Mouse (Mus musculus): ENCODE measurements around the gene Slc30a10. TPM values are rescaled to one million over a fixed set of nuclear protein-coding genes. Genes with fewer than 3 reads are reported as not detected.

The Slc30a10 gene
- polyA plus RNA-seq (2014; fragmentation: Nextera tagmentation; extraction: Ambion mirVana): 3.9 and 5.0 TPM in 2 replicates

- WGBS (ENCODE audit: insufficient replicate concordance): 1% methylated on average over 18 of the region's 18 CpGs
- H3K4me1 ChIP-seq (ENCODE audit: control insufficient read depth, insufficient read depth, low read length): peaks cover 8% of the 10 kb centered on the region; the same call in 1 of the 2 replicates
- no peaks in the 10 kb centered on the region for H3K36me3 ChIP-seq (ENCODE audit: control insufficient read depth, insufficient read depth, low read length)
- H3K9me3 ChIP-seq (replicated peaks; ENCODE audit: control insufficient read depth, low read length): no peaks in the 10 kb centered on the region
- peaks cover 38% of the 10 kb centered on the region for H3K27me3 ChIP-seq (ENCODE audit: control insufficient read depth, insufficient read depth, low read length)
- peak within 1 kb of the TSS; percentile 75 for H3K9ac ChIP-seq (ENCODE audit: low read depth, low read length)
- H3K4me2 ChIP-seq: peak within 1 kb of the TSS; percentile 99
- peak within 1 kb of the TSS; percentile 71 for H3K4me3 ChIP-seq (ENCODE audit: low read depth, low read length)
- H3K27ac ChIP-seq (ENCODE audit: low read depth, low read length): peak within 1 kb of the TSS; percentile 83
- ATAC-seq (replicated peaks; ENCODE audit: insufficient number of reproducible peaks, low FRiP score, low TSS enrichment): peak; percentile 95
Observed at GRCm38 (mm10) chr1:185454575-185454954, at the start of gene Slc30a10. Slc30a10 (plus strand) TSS chr1:185454848.

- WGBS (ENCODE audit: insufficient replicate concordance): 83% methylated on average over 10 of the region's 10 CpGs
- no peak for ATAC-seq (replicated peaks; ENCODE audit: insufficient number of reproducible peaks, low FRiP score, low TSS enrichment)
- no peak overlapping the region for H3K4me3 ChIP-seq (ENCODE audit: low read depth, low read length)
Observed at GRCm38 (mm10) chr1:185405921-185406320, 48.7 kb upstream of the Slc30a10 start.

GRCm38 (mm10) chr1:185409831-185410230, 44.8 kb upstream of the Slc30a10 start:
- WGBS (ENCODE audit: insufficient replicate concordance): 74% methylated on average over 3 of the region's 3 CpGs

More at GRCm38 (mm10) chr1:185405921-185406320, 48.7 kb upstream of the Slc30a10 start:
- peaks cover 44% of the 10 kb centered on the region for H3K36me3 ChIP-seq (ENCODE audit: control insufficient read depth, insufficient read depth, low read length)
- no peak overlapping the region for H3K4me2 ChIP-seq
- no peak overlapping the region for H3K9ac ChIP-seq (ENCODE audit: low read depth, low read length)
- no peaks in the 10 kb centered on the region for H3K4me1 ChIP-seq (ENCODE audit: control insufficient read depth, insufficient read depth, low read length)
- no peak overlapping the region for H3K27ac ChIP-seq (ENCODE audit: low read depth, low read length)
- H3K9me3 ChIP-seq (replicated peaks; ENCODE audit: control insufficient read depth, low read length): no peaks in the 10 kb centered on the region
- H3K27me3 ChIP-seq (ENCODE audit: control insufficient read depth, insufficient read depth, low read length): no peaks in the 10 kb centered on the region

GRCm38 (mm10) chr1:185418011-185418410, 36.6 kb upstream of the Slc30a10 start:
- Histone ChIP-seq H3K4me3 (ENCODE audit: low read depth, low read length) (no peak overlapping the region), H3K27me3 (ENCODE audit: control insufficient read depth, insufficient read depth, low read length) (no peaks in the 10 kb centered on the region), H3K9me3 (replicated peaks; ENCODE audit: control insufficient read depth, low read length) (no peaks in the 10 kb centered on the region), H3K9ac (ENCODE audit: low read depth, low read length) (no peak overlapping the region), H3K27ac (ENCODE audit: low read depth, low read length) (no peak overlapping the region), H3K36me3 (ENCODE audit: control insufficient read depth, insufficient read depth, low read length) (peaks cover 36% of the 10 kb centered on the region), H3K4me2 (no peak overlapping the region), H3K4me1 (ENCODE audit: control insufficient read depth, insufficient read depth, low read length) (no peaks in the 10 kb centered on the region; the same call in 1 of the 2 replicates)
- 87% methylated on average over 9 of the region's 9 CpGs for WGBS (ENCODE audit: insufficient replicate concordance)
- ATAC-seq (replicated peaks; ENCODE audit: insufficient number of reproducible peaks, low FRiP score, low TSS enrichment): no peak

More at GRCm38 (mm10) chr1:185409831-185410230, 44.8 kb upstream of the Slc30a10 start:
- no peaks in the 10 kb centered on the region for H3K27me3 ChIP-seq (ENCODE audit: control insufficient read depth, insufficient read depth, low read length)
- no peak overlapping the region for H3K9ac ChIP-seq (ENCODE audit: low read depth, low read length)
- H3K9me3 ChIP-seq (replicated peaks; ENCODE audit: control insufficient read depth, low read length): no peaks in the 10 kb centered on the region
- no peak overlapping the region for H3K4me3 ChIP-seq (ENCODE audit: low read depth, low read length)
- H3K36me3 ChIP-seq (ENCODE audit: control insufficient read depth, insufficient read depth, low read length): peaks cover 39% of the 10 kb centered on the region
- no peak overlapping the region for H3K4me2 ChIP-seq
- H3K27ac ChIP-seq (ENCODE audit: low read depth, low read length): no peak overlapping the region
- no peaks in the 10 kb centered on the region for H3K4me1 ChIP-seq (ENCODE audit: control insufficient read depth, insufficient read depth, low read length)
- no peak for ATAC-seq (replicated peaks; ENCODE audit: insufficient number of reproducible peaks, low FRiP score, low TSS enrichment)

- Histone ChIP-seq H3K9me3 (replicated peaks; ENCODE audit: control insufficient read depth, low read length) (no peaks in the 10 kb centered on the region), H3K4me1 (ENCODE audit: control insufficient read depth, insufficient read depth, low read length) (no peaks in the 10 kb centered on the region; the same call in 1 of the 2 replicates), H3K27me3 (ENCODE audit: control insufficient read depth, insufficient read depth, low read length) (no peaks in the 10 kb centered on the region), H3K4me3 (ENCODE audit: low read depth, low read length) (no peak overlapping the region), H3K36me3 (ENCODE audit: control insufficient read depth, insufficient read depth, low read length) (peaks cover 33% of the 10 kb centered on the region), H3K9ac (ENCODE audit: low read depth, low read length) (no peak overlapping the region), H3K4me2 (no peak overlapping the region), H3K27ac (ENCODE audit: low read depth, low read length) (no peak overlapping the region)
- 0 out of 2 replicates have a peak, but pooled peaks have one; percentile 26 for ATAC-seq (replicated peaks; ENCODE audit: insufficient number of reproducible peaks, low FRiP score, low TSS enrichment)
- WGBS (ENCODE audit: insufficient replicate concordance): 91% methylated on average over 5 of the region's 5 CpGs
Observed at GRCm38 (mm10) chr1:185419805-185420204, 34.8 kb upstream of the Slc30a10 start.

- no peak for ATAC-seq (replicated peaks; ENCODE audit: insufficient number of reproducible peaks, low FRiP score, low TSS enrichment)
- Histone ChIP-seq H3K4me3 (ENCODE audit: low read depth, low read length) (no peak overlapping the region), H3K4me2 (no peak overlapping the region), H3K36me3 (ENCODE audit: control insufficient read depth, insufficient read depth, low read length) (peaks cover 36% of the 10 kb centered on the region), H3K27ac (ENCODE audit: low read depth, low read length) (0 out of 2 replicates have a peak overlapping the region, but pooled peaks have one; percentile 29), H3K27me3 (ENCODE audit: control insufficient read depth, insufficient read depth, low read length) (no peaks in the 10 kb centered on the region), H3K9me3 (replicated peaks; ENCODE audit: control insufficient read depth, low read length) (no peaks in the 10 kb centered on the region), H3K4me1 (ENCODE audit: control insufficient read depth, insufficient read depth, low read length) (no peaks in the 10 kb centered on the region; the same call in 1 of the 2 replicates), H3K9ac (ENCODE audit: low read depth, low read length) (no peak overlapping the region)
- 70% methylated on average over 6 of the region's 6 CpGs for WGBS (ENCODE audit: insufficient replicate concordance)
Observed at GRCm38 (mm10) chr1:185420776-185421175, 33.9 kb upstream of the Slc30a10 start.

GRCm38 (mm10) chr1:185426583-185426982, 28.1 kb upstream of the Slc30a10 start:
- H3K36me3 ChIP-seq (ENCODE audit: control insufficient read depth, insufficient read depth, low read length): peaks cover 23% of the 10 kb centered on the region
- H3K27ac ChIP-seq (ENCODE audit: low read depth, low read length): no peak overlapping the region
- no peak for ATAC-seq (replicated peaks; ENCODE audit: insufficient number of reproducible peaks, low FRiP score, low TSS enrichment)
- H3K27me3 ChIP-seq (ENCODE audit: control insufficient read depth, insufficient read depth, low read length): no peaks in the 10 kb centered on the region
- H3K4me1 ChIP-seq (ENCODE audit: control insufficient read depth, insufficient read depth, low read length): no peaks in the 10 kb centered on the region
- no peak overlapping the region for H3K9ac ChIP-seq (ENCODE audit: low read depth, low read length)
- no peaks in the 10 kb centered on the region for H3K9me3 ChIP-seq (replicated peaks; ENCODE audit: control insufficient read depth, low read length)
- H3K4me2 ChIP-seq: no peak overlapping the region
- no peak overlapping the region for H3K4me3 ChIP-seq (ENCODE audit: low read depth, low read length)
- WGBS (ENCODE audit: insufficient replicate concordance): 94% methylated on average over 5 of the region's 5 CpGs

- no peaks in the 10 kb centered on the region for H3K27me3 ChIP-seq (ENCODE audit: control insufficient read depth, insufficient read depth, low read length)
- H3K9me3 ChIP-seq (replicated peaks; ENCODE audit: control insufficient read depth, low read length): no peaks in the 10 kb centered on the region
- H3K4me2 ChIP-seq: no peak overlapping the region
- no peaks in the 10 kb centered on the region for H3K4me1 ChIP-seq (ENCODE audit: control insufficient read depth, insufficient read depth, low read length)
- H3K4me3 ChIP-seq (ENCODE audit: low read depth, low read length): no peak overlapping the region
- 89% methylated on average over 5 of the region's 5 CpGs for WGBS (ENCODE audit: insufficient replicate concordance)
- H3K27ac ChIP-seq (ENCODE audit: low read depth, low read length): no peak overlapping the region
- peaks cover 14% of the 10 kb centered on the region; the same call in 1 of the 2 replicates for H3K36me3 ChIP-seq (ENCODE audit: control insufficient read depth, insufficient read depth, low read length)
- no peak overlapping the region for H3K9ac ChIP-seq (ENCODE audit: low read depth, low read length)
- no peak for ATAC-seq (replicated peaks; ENCODE audit: insufficient number of reproducible peaks, low FRiP score, low TSS enrichment)
Observed at GRCm38 (mm10) chr1:185430488-185430887, 24.2 kb upstream of the Slc30a10 start.
